Mouse (Mus musculus) layer of hippocampus, adult 11-12 months (tissue): ENCODE data around the gene Pomt1.

ENCODE experiments used
- DNase-seq: peaks from one replicate; pipeline ENCODE4 v3.0.0; 2022; ENCODE audit warnings: low spot score

Pomt1 gene

DNA sequence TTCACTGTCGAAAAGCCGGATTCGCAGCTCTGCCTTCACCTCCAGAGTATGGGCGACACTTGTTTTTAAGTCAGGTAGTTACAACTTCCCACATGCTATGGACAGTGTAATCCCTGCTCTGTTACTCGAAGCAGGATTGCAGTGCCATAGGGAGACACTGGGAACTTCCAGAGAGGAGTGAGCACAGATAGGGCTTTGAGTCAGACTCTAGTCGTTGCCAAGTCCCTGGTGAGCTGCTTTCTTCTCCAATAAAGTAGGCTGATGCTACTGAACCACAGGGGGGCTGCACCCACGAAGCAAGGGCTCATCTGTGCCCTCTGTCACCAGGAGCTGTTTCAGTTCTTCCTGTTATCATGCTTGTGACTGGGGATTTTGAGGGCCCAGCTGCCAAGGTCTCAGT lies 14.8 kb upstream of the Pomt1 start:
- no peak for DNase-seq

DNA sequence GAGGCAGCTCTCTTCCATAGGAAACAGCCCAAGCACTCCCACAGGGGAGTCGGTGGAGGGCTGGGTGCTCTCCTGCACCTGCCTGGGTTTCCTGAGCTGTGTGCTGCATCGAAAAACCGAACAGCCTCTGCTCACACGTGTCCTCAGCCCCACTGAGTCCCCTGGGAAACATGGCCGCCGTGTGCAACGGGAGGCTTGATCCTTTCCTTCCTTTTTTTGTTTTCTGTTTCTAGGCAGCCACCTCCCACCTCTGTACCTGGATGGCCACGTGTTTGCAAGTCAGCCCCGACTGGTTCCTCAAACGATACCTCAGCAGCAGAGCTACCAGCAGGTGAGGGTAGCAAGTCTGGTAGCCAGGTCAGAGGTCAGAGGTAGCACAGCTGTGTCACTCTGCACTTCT lies 14.3 kb upstream of the Pomt1 start:
- no peak for DNase-seq

DNA sequence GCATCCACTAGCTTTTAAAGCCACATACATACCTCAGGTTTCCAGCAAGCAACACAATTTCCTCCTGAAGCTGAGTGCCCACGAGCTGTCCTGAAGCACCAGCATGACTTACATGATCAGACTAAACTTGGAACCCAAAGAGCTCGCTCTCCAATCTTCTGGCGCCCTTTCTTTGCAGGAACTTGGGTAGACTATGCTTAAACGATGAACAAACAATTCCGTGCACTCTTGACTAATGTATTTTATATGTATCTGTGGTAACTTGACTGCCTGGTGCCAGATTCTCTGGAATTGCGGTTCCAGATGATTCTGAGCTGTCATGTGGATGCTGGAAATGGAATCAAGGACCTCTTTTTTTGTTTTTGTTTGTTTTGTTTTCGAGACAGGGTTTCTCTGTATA lies 957 bp upstream of the Pomt1 start:
- no peak for DNase-seq

DNA sequence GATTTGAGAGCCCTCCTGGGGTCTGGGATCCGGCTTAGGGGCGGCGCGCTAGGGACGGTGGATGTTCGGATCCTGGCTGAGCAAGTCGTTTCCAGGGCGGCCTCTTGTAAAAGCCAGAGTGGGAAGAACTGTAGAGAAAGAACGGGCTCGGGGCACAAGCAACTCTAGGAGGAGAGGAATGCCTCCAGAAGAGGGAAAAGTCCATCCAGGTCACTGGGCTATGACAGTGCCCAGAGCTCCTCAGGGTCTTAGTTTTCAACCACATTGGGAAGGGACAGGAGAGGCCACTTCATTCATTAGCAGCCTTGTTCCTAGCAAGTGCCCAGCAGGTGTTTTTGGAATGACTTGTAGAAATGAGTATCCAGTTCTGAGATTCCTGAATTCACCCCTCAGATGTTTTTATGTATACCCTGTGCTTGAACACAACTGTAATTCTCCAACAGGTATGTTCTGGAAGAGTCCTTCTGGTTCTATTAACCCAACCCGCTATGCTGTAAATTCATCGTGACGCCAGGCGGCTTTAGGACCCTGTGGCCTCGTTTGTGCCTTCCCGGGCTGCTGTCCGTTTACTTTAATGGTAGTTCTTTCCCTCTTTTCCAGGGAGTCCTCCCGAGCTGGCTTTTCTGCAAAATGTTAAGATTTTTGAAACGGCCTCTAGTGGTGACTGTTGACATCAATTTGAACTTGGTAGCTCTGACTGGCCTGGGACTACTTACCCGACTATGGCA lies 534 bp downstream of the Pomt1 start:
- DNase-seq: peak; percentile 47

DNA sequence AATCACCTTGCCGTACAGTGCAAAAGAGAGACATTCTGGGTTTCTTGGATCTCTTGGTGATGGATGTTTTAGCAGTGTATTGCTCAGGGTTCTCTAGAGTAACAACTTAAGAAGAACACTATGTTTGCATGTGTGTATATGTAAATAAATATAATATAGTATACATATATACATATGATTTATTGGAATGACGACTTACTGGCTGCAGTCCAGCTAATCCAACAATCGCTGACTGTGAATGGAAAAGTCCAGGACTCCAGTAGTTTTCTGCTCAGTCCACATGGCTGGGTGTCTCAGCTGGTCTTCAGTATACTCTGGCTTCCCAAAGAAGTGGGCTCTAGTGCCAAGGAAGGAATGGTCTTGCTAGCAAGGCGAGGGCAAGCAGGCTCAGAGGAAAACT lies 1.2 kb downstream of the Pomt1 start:
- no peak for DNase-seq

DNA sequence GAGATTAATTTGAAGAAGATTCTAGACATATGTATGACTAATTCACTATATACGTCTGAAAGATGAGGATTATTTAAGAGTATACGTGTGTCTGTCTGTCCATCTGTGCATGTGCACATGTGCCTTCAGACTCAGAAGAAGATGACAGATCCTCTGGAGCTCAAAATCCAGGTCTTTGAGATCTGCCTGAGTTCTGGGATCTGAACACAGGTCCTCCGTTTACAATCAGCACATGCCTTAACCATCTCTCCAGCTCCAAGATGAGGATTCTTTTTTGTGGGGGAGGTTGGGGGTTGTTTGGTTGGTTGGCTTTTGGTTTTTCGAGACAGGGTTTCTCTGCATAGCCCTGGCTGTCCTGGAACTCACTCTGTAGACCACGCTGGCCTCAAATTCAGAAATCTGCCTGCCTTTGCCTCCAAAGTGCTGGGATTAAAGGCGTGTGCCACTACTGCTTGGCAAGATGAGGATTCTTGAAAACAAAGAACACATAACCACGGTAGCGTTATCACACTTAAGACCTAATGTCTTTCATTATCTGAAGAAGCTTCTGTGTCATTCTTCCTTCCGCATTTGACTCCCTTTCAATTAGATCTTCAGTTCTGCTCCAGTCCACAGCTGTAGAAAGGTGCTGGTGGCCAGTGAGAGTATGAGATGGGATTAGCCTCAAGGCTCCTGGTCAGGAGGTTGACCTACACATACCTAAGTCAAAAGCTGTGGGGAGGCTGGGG lies 2.5 kb downstream of the Pomt1 start:
- DNase-seq: no peak

DNA sequence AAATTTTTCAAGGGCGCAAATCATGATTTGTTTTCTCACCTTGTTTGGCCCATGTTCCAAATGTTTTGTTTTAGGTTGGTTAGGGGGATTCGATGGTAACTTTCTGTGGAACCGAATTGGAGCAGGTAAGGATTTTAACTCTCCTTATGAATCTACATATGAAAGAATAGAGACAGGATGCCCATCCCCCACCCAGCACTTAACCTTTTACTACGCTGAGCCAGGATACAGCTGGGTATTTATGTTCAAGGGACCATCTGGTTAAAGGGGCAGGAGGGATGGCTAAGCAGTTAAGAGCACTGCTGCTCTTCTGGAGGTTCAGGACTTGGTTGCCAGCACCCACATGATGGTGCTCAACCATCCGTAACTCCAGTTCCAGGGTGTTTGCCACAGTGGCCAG lies 4.2 kb downstream of the Pomt1 start:
- DNase-seq: no peak

DNA sequence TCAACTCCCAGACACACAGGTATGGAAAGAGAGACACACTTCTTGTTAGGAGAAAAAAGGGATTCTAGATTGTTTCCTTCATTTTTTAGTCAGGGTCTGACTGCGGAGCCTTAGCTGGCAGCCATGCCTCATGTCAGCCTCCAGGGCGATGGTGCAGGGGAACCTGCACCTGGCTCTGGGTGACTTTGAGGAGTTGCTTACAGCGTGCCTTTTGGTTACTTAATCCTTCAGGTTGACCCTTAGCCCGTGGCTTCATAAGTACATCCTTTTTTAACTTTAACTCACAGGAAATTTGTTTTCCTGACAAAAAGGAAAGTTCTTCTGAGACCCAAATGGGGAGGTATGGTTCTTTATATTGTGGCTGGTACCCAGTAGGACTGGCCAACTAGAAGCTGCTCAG lies 6.6 kb downstream of the Pomt1 start:
- no peak for DNase-seq

DNA sequence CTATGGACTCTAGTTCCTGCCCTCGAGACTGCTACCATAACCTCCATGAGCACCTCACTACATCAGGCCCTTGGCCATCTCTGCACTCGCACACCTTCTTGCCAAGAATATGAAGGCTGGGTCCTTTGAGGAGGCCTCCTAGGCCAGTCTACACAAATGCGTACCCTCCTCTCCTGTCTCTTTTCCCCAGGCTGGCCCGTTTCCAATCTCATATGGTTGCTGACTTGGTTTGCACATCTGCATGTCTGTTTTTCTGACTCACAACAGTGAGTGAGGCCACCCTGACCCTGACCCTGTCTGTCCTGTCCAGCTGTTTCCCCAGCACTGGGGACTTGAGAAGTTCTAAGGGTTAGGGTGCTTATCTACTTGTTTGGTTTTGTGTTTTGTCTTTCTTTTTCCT lies 10.4 kb downstream of the Pomt1 start:
- DNase-seq: no peak

DNA sequence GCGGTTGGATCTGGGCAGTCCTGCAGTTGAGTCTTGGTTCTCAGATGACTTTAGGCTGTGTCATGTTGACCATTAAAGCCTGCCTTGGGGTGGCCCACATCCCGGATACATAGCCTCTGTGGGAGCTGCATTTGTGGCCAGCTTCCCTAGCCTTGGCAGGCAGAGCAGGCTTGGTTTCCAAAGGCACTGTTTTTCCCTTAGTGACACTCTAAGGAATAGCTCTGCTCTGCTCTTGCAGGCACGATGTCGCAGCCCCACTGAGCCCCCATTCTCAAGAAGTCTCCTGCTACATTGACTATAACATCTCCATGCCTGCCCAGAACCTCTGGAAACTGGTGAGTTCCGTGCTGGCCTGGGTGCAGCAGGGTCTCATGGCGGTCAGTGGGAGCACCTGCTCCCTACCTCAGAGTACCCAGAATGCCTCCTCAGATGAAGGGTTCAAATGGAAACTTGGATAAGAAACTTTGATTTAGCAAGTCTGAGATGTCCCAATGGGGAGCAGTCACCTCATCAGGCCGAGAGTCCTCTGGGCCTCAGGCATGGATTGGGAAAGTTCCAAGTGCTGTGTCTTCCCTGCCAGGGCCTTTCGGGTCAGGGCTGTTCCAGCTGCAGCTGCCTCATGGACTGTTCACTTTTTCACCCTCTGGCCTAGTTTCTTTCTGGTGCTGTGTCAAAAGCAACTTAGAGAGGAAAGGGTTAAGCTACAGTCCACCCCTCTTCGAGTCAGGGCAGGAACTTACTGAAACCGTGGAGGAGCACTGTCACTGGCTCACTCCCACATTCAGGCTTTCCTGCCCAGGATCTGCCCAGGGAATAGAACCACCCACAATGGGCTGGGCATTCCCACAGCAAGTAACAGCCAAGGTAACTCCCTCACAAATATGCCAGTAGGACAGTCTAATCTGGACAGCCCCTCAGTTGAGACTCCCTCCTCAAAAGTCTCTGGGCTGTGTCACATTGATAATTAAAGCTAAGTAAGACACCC lies 12.3 kb downstream of the Pomt1 start:
- DNase-seq: no peak

DNA sequence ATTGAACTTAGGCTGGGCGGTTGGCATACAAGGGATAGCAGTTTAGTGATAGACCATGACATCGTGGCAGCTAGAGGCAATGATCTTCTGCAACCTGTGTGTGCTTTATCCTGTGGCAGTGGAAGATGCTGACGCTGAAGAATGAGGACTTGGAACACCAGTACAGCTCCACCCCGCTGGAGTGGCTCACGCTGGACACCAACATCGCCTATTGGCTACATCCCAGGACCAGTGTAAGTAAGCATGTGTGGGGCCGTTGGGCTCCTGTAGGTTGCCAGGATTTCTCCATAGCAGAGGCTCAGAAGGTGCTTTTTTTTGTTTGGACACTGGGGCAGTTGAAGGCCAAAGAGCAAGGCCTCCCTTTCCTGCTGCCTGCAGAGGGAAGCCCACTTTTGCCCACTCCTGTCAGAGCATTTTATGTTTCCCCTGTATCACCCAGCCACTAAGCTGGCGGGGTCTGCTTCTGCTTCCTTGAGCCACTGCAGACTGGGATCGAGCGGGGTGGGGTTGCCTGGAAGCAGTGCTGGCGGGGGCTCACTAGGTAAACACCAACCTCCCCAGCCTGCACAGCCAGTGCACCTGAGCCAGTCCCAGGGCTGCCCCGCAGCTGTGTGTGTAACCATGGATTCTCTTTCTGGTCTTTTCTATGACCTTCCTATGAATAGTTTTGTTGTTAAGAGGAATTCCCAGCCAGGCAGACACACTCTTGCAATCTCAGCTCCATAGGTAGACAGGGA lies 15.6 kb downstream of the Pomt1 start:
- no peak for DNase-seq

DNA sequence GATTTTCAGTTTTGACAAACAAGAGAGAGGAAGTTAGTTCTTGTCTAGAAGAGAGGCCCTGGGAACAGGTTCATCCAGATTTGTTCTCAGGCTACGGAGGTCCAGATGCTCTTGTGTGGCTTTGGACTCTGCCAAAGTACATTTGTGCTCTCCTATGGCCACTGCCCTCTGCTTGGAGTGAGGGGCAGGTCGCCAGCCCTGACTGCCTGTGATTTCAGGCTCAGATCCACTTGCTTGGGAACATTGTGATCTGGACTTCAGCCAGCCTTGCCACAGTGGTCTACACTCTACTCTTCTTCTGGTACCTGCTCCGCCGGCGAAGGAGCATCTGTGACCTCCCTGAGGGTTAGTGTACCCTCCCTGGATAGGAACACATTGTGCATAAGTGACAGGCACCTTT lies 16.3 kb downstream of the Pomt1 start:
- DNase-seq: no peak

DNA sequence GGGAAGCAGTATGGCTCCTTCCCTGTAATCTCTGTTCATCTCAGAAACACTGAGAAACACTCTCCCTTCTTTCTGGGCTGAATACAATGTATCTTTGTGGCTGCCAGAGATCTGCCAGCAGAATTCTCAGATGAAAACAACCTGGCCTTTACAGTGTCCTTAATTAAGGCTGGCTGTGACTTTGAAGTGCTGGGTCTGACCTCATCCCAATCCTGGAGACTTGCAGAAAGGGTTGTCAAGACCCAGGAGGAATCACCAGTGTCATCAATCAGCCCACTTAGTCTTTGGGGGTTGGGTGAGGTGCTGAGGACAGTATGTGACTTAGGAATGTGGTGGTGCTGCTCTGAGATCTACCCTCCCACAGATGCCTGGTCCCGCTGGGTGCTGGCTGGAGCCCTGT lies 17.0 kb downstream of the Pomt1 start:
- no peak for DNase-seq

DNA sequence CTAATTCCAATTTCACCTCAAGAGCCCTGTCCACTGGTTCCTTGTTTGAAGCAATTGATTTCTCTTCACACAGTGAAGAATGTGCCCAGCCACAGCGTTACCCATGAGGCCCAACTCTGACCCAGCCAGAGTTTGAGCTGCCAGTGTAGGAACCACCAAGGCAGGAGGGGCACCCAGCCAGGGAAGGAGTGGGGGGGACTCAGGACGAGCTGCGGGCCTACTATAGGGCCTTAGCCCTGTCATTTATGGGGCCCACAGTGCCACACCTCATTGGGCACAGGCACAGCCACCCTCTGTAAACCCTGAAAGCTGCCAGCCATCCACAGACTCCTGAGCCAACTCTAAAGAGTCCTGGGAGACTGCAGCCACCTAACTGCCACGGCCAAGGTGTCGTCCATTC lies 18.2 kb downstream of the Pomt1 start:
- no peak for DNase-seq

DNA sequence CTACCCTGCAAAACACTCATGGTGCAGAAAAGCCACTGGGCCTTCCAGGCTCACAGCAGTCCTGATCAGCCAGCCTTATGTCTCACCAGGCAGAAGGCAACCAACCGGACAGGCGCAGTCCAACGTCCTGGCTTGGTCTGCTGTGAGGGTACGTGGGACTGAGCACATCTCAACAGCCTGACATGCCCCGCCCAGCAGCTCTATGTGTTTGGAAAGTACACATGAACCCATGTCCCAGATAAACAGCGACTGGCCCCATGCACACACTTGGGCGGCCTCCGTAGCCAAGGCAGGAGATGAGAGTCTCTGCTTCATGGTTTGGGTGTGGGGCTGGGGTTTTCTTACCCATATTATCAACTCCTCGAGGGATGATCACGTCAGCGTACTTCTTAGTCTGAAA lies 19.9 kb downstream of the Pomt1 start:
- DNase-seq: no peak

DNA sequence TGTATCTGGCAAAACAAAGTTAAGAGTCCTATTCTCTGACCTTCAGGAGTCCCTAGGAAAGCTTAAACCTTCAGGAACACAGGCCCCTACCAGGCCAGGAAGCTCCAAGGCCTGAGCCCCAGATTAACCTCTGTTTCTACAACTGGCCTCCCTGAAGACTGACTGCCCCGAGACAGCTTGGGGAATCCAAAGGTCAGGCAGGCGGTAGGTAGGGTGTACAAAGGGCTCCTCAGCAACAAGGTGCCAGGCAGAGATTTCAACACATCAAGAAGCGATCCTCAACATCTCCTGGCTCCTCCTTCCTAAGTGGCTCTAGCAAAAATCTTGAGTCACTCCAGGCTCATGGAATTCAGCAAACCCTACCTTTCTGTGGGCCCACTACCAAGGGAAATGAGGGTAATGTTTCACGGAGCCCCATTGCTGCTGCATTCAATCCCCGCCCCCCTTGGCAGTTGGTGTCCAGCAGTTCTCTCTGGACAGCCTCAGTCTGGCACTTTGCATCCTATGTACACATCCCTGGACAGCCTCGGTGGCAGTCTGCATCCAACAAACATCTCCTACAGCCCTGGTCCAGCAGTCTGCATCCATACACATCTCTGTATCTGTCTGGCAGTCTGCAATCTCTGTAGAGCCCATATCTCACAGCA lies 22.6 kb downstream of the Pomt1 start:
- no peak for DNase-seq

DNA sequence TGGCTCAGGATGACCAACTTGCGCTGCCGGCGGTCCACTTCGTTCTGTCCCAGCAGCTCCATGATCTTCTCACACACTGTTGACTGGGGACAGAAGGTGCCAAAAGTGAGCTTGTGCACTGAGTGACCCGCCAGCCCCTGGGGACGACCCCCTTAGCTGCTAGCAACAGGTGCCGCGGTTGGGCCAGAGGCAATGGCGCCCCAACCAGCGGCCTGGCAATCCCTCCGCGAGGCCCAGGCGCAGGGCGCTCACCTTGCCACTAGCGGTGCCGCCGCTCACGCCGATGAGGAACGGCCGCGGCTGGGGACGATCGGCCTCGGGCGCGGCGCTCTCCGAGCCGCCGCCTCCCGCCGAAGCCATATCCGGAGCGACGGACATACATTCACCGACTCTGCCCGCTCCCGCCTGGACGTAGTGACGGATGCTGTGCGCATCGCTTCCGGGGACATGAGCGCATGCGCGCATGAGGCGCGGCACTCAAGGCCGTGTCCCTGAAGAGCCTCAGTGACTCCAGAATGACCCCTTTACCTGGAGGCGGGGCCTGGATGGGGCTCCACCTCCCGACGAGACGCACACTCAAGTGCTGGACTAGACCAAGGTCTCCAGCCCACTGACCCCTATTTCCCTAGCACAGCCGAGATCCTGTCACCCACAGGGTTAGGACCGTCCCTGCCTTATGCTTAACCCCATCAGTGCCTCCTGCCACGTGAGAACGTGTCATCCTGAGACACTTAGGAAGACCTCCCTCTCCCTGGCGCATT lies 23.4 kb downstream of the Pomt1 start, which contains the start of gene Uck1:
TSS of gene Uck1 (minus strand) at position 503 of the 761 bp plus-strand sequence.
- peak; percentile 89 for DNase-seq

DNA sequence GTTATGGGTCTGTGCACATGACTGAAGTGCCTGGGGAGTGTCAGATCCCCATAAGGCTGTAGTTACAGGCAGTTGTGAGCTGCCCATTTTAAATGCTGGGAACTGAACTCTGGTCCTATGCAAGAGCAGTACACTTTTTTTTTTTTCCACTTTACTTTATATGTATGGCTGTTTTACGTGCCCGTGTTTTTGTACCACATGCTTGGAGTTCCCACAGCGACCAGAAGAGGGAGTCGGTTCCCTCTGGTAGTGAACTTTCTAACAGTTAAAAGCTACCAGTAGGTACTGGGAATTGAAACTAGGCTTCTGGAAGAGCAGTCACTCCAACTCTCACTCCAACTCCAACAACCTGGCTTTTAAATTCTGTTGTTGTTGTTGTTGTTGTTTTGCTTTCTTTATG lies 24.2 kb downstream of the Pomt1 start:
- DNase-seq: peak; percentile 37

DNA sequence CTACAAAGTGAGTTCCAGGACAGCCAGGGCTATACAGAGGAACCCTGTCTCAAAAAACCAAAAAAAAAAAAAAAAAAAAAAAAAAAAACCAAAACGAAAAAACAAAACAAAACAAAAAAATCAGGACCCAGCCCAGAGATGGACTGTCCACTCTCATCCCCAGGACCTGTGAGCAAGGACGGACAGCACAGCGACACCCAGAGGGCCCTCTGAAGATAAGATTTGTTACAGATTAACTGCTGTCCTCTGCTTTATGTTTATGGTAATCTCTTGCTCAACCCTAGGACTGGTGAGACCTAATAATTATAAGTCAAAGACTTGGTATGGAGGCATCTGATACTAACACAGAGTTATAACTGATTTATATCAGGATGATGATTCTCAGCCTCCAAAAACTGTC lies 39.4 kb downstream of the Pomt1 start:
- no peak for DNase-seq

DNA sequence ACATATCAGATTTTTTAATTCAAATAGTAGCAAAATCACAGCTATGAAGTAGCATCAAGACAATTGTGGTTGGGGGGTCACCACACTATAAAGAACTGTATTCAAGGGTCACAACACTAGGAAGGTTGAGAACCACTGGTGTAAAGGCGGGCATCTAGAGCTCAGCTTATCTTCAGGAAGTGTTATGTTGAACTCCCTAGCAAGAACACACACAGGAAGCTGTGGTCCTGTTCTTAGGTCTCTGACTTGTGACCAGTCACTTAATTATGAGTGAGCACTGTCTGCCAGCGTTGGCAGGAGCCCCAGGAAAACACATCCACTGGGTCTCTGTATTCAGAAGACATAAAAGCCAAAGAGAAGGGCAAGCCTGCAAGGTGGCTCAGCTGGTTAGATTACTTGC lies 45.9 kb downstream of the Pomt1 start:
- no peak for DNase-seq

DNA sequence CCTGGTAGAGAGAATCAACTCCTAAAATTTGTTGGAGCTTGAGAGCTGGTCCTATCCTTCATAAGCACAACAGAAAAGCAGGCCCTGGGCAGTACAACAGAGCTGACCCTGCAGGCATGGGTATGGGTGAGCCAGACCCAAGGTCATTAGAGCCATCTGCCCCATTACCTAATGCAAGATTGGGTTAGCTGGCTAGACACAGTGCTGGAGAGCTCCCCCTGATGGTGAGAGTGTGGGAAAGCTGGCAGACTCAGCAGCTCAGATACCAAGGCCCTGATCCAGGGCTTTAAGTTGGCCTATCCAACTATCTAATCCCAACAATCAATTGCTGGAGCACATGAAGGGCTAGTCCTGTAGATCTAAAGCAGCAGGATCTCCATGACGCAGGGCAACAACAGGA lies 46.3 kb downstream of the Pomt1 start:
- no peak for DNase-seq
